Mouse (Mus musculus) ES-E14 (cell line): ENCODE measurements around the gene Lrmda.

Source experiments
- MAFK ChIP-seq: IDR thresholded peaks from 2 replicates; pipeline ENCODE4 v1.6.1; 2014; ENCODE audit warnings: mild to moderate bottlenecking, low read depth, low read length, inconsistent platforms; ENCODE audit not compliant: insufficient read depth
- ZC3H11A ChIP-seq: IDR thresholded peaks from 2 replicates; pipeline ENCODE4 v1.6.1; 2012; ENCODE audit warnings: low read depth, mild to moderate bottlenecking, inconsistent platforms, low read length, borderline replicate concordance

DNA sequence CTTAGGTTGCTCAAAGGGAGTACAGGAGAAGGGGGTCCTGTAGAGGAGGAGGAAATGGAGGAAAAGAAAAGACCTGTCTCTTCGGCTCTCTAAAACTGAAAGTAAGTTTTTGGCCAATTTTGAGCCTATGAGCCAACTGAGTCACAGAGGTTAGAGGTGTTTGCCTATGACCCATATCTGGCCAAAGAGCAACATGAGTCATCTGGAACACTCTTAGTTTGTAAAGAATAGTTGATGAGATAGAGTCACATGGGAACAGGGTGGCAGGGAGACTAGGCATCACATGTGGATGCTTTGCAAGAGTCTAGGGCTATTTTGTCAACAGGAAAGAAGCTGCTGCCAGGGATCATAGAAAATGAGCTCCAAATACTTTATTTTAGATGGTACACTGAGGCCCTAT lies 680.7 kb downstream of the Lrmda start:
- TF ChIP-seq MAFK (no peak), ZC3H11A (no peak)
